Mouse (Mus musculus): ENCODE results near the gene Mycbp2.

DNA sequence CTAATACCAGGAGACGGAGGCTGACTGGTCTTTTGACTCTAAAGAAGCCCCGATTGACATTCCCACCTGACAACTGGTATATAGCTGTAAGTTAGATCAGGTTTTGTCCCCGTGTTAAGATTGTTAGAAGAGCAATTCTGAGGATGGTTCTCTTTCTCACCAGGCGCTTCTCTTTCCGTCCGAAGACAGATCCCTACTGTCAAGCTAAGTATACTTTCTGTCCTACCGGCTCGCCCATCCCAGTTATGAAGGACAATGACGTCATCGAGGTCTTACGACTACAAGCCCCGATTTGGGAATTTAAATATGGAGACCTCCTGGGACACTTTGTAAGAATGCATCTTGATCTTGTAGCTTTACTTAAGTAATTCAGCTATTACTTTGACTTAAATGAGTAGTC lies 275.1 kb downstream of the Mycbp2 start:
- TF ChIP-seq GATA1 (IDR thresholded peaks at IDR 0.05; ENCODE audit: borderline replicate concordance, low read length) (no peak), FLI1 (IDR thresholded peaks at IDR 0.05; ENCODE audit: low read length) (no peak)

Measured in megakaryocyte, embryonic 14.5 days (primary cell).